7 mouse cellular contexts compared by ENCODE assay signal in genomic region chr13:45391854-45392454, GRCm38 (mm10). TPM values are rescaled to one million over a fixed set of nuclear protein-coding genes. Genes with fewer than 3 reads are reported as not detected.
DNase-seq lines count a peak whose midpoint lies in the region; ATAC-seq and TF ChIP-seq lines count a peak whose summit lies in the region.

No protein-coding gene starts in this region.

- peak overlapping the region; percentile 76 for H3K4me2 ChIP-seq in embryonic facial prominence, embryonic 12.5 days (replicated peaks)
- peak overlapping the region; percentile 94 for H3K4me2 ChIP-seq in midbrain, postnatal 0 days (ENCODE audit: low read depth, low read length, poor library complexity, severe bottlenecking)

- no peak overlapping the region for H3K9ac ChIP-seq in embryonic facial prominence, embryonic 12.5 days
- H3K9ac ChIP-seq in midbrain, postnatal 0 days (replicated peaks; ENCODE audit: low read length, poor library complexity, severe bottlenecking) = no peak overlapping the region

- 15% methylated on average over 9 of the region's 9 CpGs for WGBS in embryonic facial prominence, embryonic 12.5 days
- WGBS in large intestine, adult 2 months = 11% methylated on average over 9 of the region's 9 CpGs
- WGBS in midbrain, postnatal 0 days = 64% methylated on average over 9 of the region's 9 CpGs

- H3K9me3 ChIP-seq in embryonic facial prominence, embryonic 12.5 days = no peaks in the 10 kb centered on the region
- H3K9me3 ChIP-seq in midbrain, postnatal 0 days (ENCODE audit: low read length) = no peaks in the 10 kb centered on the region

- TF ChIP-seq CTCF in midbrain, postnatal 0 days (IDR thresholded peaks at IDR 0.05) = no peak

- peak; percentile 66 for DNase-seq in testis, postnatal 10 days (ENCODE audit: low spot score)
- DNase-seq in testis, postnatal 14 days (ENCODE audit: low spot score) = no peak
- peak; percentile 58 to 66 for DNase-seq in heart, postnatal 10 days
- DNase-seq in large intestine, adult 2 months (ENCODE audit: low read depth, low spot score) = peak; percentile 27
- no peak for DNase-seq in midbrain, postnatal 0 days (ENCODE audit: low spot score)
- no peak for DNase-seq in right cerebral cortex, adult 18-20 months

- peaks cover 56% of the 10 kb centered on the region for H3K4me1 ChIP-seq in embryonic facial prominence, embryonic 12.5 days
- no peaks in the 10 kb centered on the region; the same call in 1 of the 2 replicates for H3K4me1 ChIP-seq in midbrain, postnatal 0 days (ENCODE audit: insufficient read depth, low read length)

- peak overlapping the region; percentile 72 for H3K4me3 ChIP-seq in embryonic facial prominence, embryonic 12.5 days
- no peak overlapping the region for H3K4me3 ChIP-seq in midbrain, postnatal 0 days (ENCODE audit: low read depth, low read length)

- H3K27me3 ChIP-seq in embryonic facial prominence, embryonic 12.5 days = no peaks in the 10 kb centered on the region
- H3K27me3 ChIP-seq in midbrain, postnatal 0 days (ENCODE audit: insufficient read depth, low read length) = no peaks in the 10 kb centered on the region

- H3K36me3 ChIP-seq in embryonic facial prominence, embryonic 12.5 days = 0 out of 2 replicates have a peak, but pooled peaks cover 3% of the 10 kb centered on the region
- H3K36me3 ChIP-seq in midbrain, postnatal 0 days (ENCODE audit: insufficient read depth, low read length) = no peaks in the 10 kb centered on the region

- no peak for ATAC-seq in embryonic facial prominence, embryonic 12.5 days (ENCODE audit: insufficient number of reproducible peaks, insufficient read depth, low FRiP score, low TSS enrichment)
- ATAC-seq in midbrain, postnatal 0 days (ENCODE audit: low FRiP score) = no peak

- peak overlapping the region; percentile 96 for H3K27ac ChIP-seq in embryonic facial prominence, embryonic 12.5 days
- H3K27ac ChIP-seq in midbrain, postnatal 0 days (ENCODE audit: low read depth, low read length) = no peak overlapping the region

- intact Hi-C loops in heart, postnatal 10 days (cut with DNase I) = loop anchor here (2.0 to 5.0 kb wide), 2 partner anchors 50 to 85 kb away; no protein-coding TSS in a partner anchor

RNA-seq across cellular contexts. Expression of gene Mylip, which starts 2.4 kb away (rescaled TPM):
- polyA plus RNA-seq in embryonic facial prominence, embryonic 12.5 days (2016; fragmentation: Nextera tagmentation; extraction: Ambion mirVana) = 33.1 and 33.7 TPM in 2 replicates
- total RNA-seq in heart, postnatal 10 days (2021) = 10 to 100 TPM; 13.6 to 15.9 TPM
- polyA plus RNA-seq in large intestine, adult 2 months (2012; rRNA removed) = 6.7 and 9.6 TPM in 2 replicates
- total RNA-seq in midbrain, postnatal 0 days (2014; rRNA removed) = 11.1 and 16.6 TPM in 2 replicates
- 2.9 and 3.7 TPM in 2 replicates for polyA plus RNA-seq in midbrain, postnatal 0 days (2015; fragmentation: Nextera tagmentation; extraction: Ambion mirVana)

Comparison
In these comparisons a context has a peak if more than half of its experiments do, and no peak if none do; other contexts are left out.
1. DNase-seq: peak in testis, postnatal 10 days (single experiment), heart, postnatal 10 days (2 of 2) and large intestine, adult 2 months (single experiment); none in testis, postnatal 14 days (single experiment), midbrain, postnatal 0 days (single experiment) and right cerebral cortex, adult 18-20 months (single experiment).